12 mouse cellular contexts compared by ENCODE assay signal in genomic region chr13:5549175-5549574, GRCm38 (mm10).
"Had no signal": no experiment of that assay in that cellular context is flagged by ENCODE, and none has a peak within 500 bp of the region (broad histone marks: within the 10 kb centered on the region; RNA-seq: fewer than 3 reads in every experiment).

No protein-coding gene starts in this region.

- H3K36me3 ChIP-seq: limb, embryonic 15.5 days; liver, embryonic 12.5 days; midbrain, embryonic 13.5 days had no signal

- DNase-seq: kidney, adult 18-20 months; kidney, postnatal 14 days; layer of hippocampus, adult 9-11 months; left cerebral cortex, postnatal 4 days; lung, embryonic 14.5 days; lung, postnatal 14 days; right cerebral cortex, postnatal 14 days; thymus, adult 2 months; thymus, postnatal 25 days had no signal

- H3K4me1 ChIP-seq: limb, embryonic 15.5 days; liver, embryonic 12.5 days; midbrain, embryonic 13.5 days had no signal

- H3K27ac ChIP-seq: limb, embryonic 15.5 days; liver, embryonic 12.5 days; midbrain, embryonic 13.5 days had no signal

- H3K4me3 ChIP-seq: limb, embryonic 15.5 days; liver, embryonic 12.5 days; midbrain, embryonic 13.5 days had no signal

- H3K9me3 ChIP-seq: limb, embryonic 15.5 days; liver, embryonic 12.5 days; midbrain, embryonic 13.5 days had no signal

- H3K9ac ChIP-seq: limb, embryonic 15.5 days; liver, embryonic 12.5 days; lung, embryonic 14.5 days; midbrain, embryonic 13.5 days had no signal

- H3K4me2 ChIP-seq: limb, embryonic 15.5 days; liver, embryonic 12.5 days; lung, embryonic 14.5 days; midbrain, embryonic 13.5 days had no signal

- ATAC-seq: liver, embryonic 12.5 days; midbrain, embryonic 13.5 days had no signal

- H3K27me3 ChIP-seq: limb, embryonic 15.5 days; liver, embryonic 12.5 days; midbrain, embryonic 13.5 days had no signal
